Mouse (Mus musculus) heart, embryonic 10.5 days (tissue): ENCODE data around the gene Naglu. TPM values are rescaled to one million over a fixed set of nuclear protein-coding genes. Genes with fewer than 3 reads are reported as not detected.
A peak's percentile ranks its signal among the peaks of the same experiment; 100 is the strongest.

Experiments
- DNase-seq: peaks from one replicate; pipeline ENCODE4 v3.0.0-alpha.2; 2017; ENCODE audit warnings: low spot score
- H3K27ac ChIP-seq: fragments of 300-500 bp; sonication (generic); 2 replicates; pipeline ENCODE4 v1.5.1; 2016; ENCODE audit warnings: mild to moderate bottlenecking
- H3K27me3 ChIP-seq: fragments of 300-500 bp; sonication (generic); 2 replicates; pipeline ENCODE4 v1.6.1; 2016; ENCODE audit warnings: mild to moderate bottlenecking; ENCODE audit not compliant: poor library complexity, insufficient read depth, severe bottlenecking
- H3K36me3 ChIP-seq: fragments of 300-500 bp; sonication (generic); 2 replicates; pipeline ENCODE4 v1.6.1; 2016; ENCODE audit warnings: mild to moderate bottlenecking, moderate library complexity
- H3K4me1 ChIP-seq: fragments of 300-500 bp; sonication (generic); 2 replicates; pipeline ENCODE4 v1.6.1; 2016; ENCODE audit warnings: mild to moderate bottlenecking
- H3K4me3 ChIP-seq: fragments of 300-500 bp; sonication (generic); 2 replicates; pipeline ENCODE4 v1.5.1; 2016; ENCODE audit warnings: mild to moderate bottlenecking, moderate library complexity
- H3K9me3 ChIP-seq: fragments of 300-500 bp; sonication (generic); 2 replicates; pipeline ENCODE4 v1.6.1; 2016; ENCODE audit warnings: mild to moderate bottlenecking, moderate library complexity
- WGBS: fragments of 180-500 bp; shearing (Covaris S2); methylation state at CpG from one replicate; pipeline ENCODE4 v1.1.7; 2016; 5-methylcytosine and 5-hydroxymethylcytosine counted together
- polyA plus RNA-seq: library from polyadenylated mRNA; unstranded; fragments of >200 nt; fragmentation: Nextera tagmentation; extraction: Ambion mirVana; gene quantifications from 2 replicates; pipeline ENCODE4 v1.2.1, GENCODE M21; 2016

The Naglu gene
- polyA plus RNA-seq, result 13.9 and 15.8 TPM in 2 replicates

DNA sequence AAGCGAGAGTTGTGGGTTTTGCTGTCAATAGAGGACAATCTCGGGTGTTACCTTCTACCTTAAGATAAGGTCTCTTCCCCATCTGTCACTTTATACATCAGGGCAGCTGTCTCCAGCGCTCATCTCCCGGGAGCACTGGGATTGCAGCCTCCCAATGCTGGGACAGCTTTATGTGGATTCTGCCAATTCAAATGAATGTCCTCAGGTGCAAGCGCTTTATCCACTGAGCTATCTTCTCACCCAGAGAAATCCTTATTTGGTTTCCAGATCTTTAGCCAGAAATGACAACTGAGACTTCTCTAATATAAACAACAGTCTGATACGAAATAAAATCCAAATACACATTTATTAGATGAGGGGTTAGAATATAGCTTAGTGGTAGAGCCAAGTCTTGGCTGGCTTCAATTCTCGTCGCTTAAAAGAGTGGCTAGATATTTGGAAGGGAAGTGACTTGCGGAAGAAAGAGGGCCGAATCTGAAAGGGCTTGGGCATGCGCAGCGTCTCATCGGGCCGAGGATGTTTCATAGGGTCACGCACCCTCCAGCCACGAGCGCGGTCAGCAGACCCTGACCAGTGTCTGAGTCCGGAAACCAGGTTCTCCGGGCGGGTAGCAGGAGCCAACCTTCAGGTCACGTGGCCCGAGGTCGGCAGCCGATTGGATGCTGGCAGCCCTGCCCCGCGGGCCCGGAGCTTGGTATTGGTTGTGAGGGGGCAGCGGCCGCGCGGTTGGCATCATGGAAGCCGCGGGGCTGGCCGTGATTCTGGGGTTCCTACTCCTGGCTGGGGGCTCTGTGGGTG lies at the start of gene Naglu:
Gene Naglu, plus strand, starts transcription at position 622 of the 798 bp plus-strand sequence.
- H3K27me3 ChIP-seq, result peaks cover 31% of the 10 kb centered on the region
- peak; percentile 97 for DNase-seq
- H3K4me3 ChIP-seq, result peak within 1 kb of the TSS; percentile 93
- H3K4me1 ChIP-seq, result peaks cover 36% of the 10 kb centered on the region
- H3K27ac ChIP-seq, result peak within 1 kb of the TSS; percentile 91
- WGBS, result 3% methylated on average over 35 of the region's 35 CpGs
- H3K36me3 ChIP-seq, result peaks cover 3% of the 10 kb centered on the region; the same call in 1 of the 2 replicates
- no peaks in the 10 kb centered on the region for H3K9me3 ChIP-seq

DNA sequence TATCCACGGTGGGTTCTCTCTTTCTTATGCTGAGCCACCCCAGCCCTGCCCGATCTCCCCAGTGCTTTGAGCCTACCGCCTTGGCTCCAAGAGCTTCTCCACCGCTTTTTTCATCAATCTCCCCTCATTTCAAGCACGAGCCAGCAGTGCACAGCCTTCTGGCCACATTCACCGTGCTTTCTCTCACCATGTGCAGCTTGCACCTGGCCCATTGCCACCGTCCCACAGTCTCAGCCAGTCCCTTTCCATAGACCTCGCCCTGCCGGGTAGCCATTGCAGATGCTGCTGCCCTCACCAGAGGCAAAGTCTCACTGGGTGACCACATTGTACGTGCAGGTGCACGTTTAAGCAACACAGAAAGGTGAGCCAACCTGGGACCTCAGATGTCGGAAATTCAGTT lies 46.4 kb upstream of the Naglu start:
- no peak for DNase-seq
- H3K27ac ChIP-seq, result no peak overlapping the region
- H3K9me3 ChIP-seq, result no peaks in the 10 kb centered on the region
- H3K4me3 ChIP-seq, result no peak overlapping the region
- H3K4me1 ChIP-seq, result peaks cover 9% of the 10 kb centered on the region
- H3K36me3 ChIP-seq, result peaks cover 93% of the 10 kb centered on the region
- WGBS, result 90% methylated on average over 12 of the region's 12 CpGs
- no peaks in the 10 kb centered on the region for H3K27me3 ChIP-seq

DNA sequence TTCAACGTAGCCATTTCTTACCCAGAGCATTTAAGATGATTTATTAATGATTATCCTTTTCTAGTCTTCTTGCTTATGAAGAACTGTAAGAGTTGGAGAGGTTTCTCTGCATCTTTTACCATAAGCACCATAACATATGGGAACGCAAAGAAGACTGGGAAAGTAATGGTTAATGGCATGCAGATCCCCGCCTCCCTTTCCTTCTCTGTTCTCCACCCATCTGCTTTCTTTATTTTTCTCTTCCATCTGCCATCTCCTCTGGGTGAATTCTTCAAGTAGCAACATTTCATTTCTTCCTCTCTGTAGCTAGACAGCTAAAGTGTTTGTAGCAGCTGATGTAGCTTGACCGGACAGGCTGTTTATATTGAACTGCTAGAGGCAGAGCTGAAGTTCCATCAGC lies 45.8 kb upstream of the Naglu start:
- Histone ChIP-seq H3K27ac (no peak overlapping the region), H3K27me3 (no peaks in the 10 kb centered on the region), H3K4me3 (no peak overlapping the region), H3K36me3 (peaks cover 92% of the 10 kb centered on the region), H3K4me1 (peaks cover 14% of the 10 kb centered on the region), H3K9me3 (no peaks in the 10 kb centered on the region)
- 94% methylated on average over 4 of the region's 4 CpGs for WGBS
- DNase-seq, result no peak

DNA sequence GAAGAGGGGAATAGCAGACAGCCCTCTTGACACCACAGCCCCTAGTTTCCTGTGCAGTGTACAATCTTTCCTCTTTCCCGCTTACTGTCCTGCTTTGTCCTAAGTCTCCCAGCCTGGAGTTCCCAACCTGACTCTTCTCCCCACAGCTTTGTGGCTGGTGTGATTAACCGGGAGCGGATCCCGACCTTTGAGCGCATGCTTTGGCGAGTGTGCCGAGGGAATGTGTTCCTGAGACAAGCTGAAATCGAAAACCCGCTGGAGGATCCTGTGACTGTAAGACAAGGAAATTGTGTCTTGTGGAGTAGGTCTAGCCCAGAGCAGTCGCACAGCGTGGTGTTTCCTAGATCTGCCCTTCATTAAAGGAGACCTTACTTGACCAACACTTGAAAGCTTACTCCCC lies 42.7 kb upstream of the Naglu start:
- Histone ChIP-seq H3K27ac (peak overlapping the region; percentile 8; the same call in 1 of the 2 replicates), H3K9me3 (no peaks in the 10 kb centered on the region), H3K4me3 (no peak overlapping the region), H3K27me3 (no peaks in the 10 kb centered on the region), H3K4me1 (peaks cover 30% of the 10 kb centered on the region), H3K36me3 (peaks cover 86% of the 10 kb centered on the region)
- DNase-seq, result no peak
- 86% methylated on average over 11 of the region's 11 CpGs for WGBS

DNA sequence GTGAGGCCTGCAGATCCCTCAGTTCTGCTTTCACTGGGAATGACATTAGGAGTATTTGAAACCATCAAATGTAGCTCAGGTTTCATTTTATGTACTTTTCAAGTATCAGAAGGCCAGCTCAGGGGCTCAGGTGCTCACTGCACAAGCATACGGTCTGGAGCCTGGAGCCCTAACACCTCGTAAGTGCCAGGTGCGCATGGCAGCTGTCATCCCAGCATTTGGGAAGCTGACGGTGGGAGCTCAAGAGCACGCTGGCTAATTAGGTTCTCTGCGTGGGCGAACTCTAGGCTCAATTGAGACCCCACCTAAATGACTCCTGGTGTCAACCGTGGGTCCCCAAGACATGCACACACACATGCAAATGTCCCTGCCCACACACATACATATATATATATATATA lies 40.5 kb upstream of the Naglu start:
- Histone ChIP-seq H3K4me3 (no peak overlapping the region), H3K4me1 (peaks cover 30% of the 10 kb centered on the region), H3K27ac (peak overlapping the region; percentile 72; the same call in 1 of the 2 replicates), H3K9me3 (no peaks in the 10 kb centered on the region), H3K36me3 (peaks cover 85% of the 10 kb centered on the region), H3K27me3 (no peaks in the 10 kb centered on the region)
- 88% methylated on average over 8 of the region's 8 CpGs for WGBS
- DNase-seq, result no peak

DNA sequence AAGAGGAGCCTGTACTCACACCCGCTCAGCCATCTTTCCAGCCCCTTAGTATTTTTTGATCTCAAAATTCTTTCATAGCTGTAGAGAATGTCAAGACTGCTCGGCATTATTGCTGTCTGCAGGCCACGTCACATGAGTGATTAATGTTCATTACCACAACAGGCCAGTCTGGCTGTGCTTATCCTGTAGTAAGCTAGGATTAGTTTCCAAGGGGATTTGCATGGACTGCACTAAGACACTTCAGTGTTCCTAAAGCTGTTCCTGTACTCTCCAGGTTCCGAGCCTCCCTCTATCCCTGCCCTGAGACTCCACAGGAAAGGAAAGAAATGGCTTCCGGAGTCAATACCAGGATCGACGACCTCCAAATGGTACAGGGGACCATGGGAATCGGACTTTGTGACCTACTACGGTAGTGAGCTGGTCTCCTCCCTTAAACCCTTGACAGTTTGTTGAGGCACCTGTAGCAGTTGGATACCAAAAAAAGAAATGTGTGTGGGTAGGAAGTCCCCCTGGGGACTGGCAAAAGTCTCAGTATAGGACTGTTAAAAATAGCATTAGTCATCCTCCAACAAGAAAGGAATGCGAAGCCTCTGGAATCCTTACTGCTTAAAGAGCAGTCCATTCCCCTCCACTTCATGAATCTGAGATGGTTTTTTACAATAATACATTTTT lies 39.5 kb upstream of the Naglu start:
- WGBS, result 58% methylated on average over 10 of the region's 10 CpGs
- Histone ChIP-seq H3K4me3 (no peak overlapping the region), H3K36me3 (peaks cover 85% of the 10 kb centered on the region), H3K4me1 (peaks cover 30% of the 10 kb centered on the region), H3K27ac (peak overlapping the region; percentile 90), H3K27me3 (no peaks in the 10 kb centered on the region), H3K9me3 (no peaks in the 10 kb centered on the region)
- no peak for DNase-seq

DNA sequence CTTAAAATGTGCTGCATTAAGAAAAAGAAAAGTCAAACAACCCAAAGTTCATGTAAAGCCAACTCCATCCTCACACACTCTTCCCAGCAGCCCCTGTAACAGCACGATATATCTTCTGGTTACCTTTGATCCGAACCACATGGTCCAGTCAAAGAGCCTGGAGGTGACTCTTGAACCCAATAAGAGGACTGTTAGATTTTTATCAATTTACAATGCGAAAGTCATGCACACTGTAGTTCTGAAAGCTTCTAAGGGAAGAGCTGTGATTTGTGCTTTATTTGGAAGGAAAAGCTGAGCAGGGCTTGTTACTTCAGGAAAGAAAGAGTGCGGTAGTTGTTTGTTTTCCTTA lies 39.0 kb upstream of the Naglu start:
- Histone ChIP-seq H3K36me3 (peaks cover 84% of the 10 kb centered on the region), H3K27ac (peak overlapping the region; percentile 90), H3K4me1 (peaks cover 30% of the 10 kb centered on the region), H3K27me3 (no peaks in the 10 kb centered on the region), H3K9me3 (no peaks in the 10 kb centered on the region), H3K4me3 (no peak overlapping the region)
- WGBS, result 79% methylated on average over 4 of the region's 4 CpGs
- no peak for DNase-seq

DNA sequence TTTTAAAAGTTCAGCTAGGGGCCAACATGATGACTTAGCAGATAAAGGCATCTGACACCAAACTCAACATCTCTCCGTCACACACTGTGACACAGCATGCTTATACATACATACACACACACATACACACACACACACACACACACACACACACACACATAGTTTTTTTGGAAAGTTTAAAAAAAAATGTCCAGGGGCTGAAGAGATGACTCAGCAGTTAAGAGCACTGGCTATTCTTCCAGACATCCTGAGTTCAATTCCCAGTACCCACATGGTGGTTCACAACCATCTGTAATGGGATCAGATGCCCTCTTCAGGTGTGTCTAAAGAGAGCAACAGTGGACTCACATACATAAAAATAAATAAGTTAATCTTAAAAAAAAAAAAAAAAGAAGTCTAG lies 38.3 kb upstream of the Naglu start:
- DNase-seq, result no peak
- no peaks in the 10 kb centered on the region for H3K9me3 ChIP-seq
- peaks cover 84% of the 10 kb centered on the region for H3K36me3 ChIP-seq
- H3K4me1 ChIP-seq, result peaks cover 30% of the 10 kb centered on the region
- peak overlapping the region; percentile 90; the same call in 1 of the 2 replicates for H3K27ac ChIP-seq
- WGBS, result 88% methylated on average over 1 of the region's 1 CpGs
- no peaks in the 10 kb centered on the region for H3K27me3 ChIP-seq
- no peak overlapping the region for H3K4me3 ChIP-seq

DNA sequence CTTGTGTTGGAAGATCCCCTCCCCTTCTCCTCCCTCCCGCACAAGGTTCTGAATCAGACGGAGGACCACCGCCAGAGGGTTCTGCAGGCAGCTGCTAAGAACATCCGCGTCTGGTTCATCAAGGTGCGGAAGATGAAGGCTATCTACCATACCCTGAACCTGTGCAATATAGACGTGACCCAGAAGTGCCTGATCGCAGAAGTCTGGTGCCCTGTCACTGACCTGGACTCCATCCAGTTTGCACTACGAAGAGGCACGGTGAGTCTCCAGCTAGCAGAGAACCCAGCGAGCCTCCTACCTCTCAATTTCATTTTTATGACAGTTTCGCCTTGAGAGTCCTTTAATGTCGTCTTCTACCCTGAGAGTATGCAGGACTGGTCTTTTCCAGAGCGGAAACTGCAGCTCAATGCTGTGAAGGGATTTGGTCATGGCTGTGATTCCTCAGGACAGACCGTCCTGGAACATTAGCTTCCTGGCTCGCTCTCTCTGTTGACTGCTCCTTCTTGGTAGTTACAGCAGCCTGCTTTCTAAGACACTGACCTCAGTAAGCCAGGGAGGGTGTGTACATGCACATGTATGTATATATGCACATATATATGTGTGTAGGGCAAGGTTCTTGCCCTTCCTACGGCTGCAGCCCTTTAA lies 35.8 kb upstream of the Naglu start:
- no peaks in the 10 kb centered on the region for H3K9me3 ChIP-seq
- H3K27ac ChIP-seq, result no peak overlapping the region
- 93% methylated on average over 17 of the region's 17 CpGs for WGBS
- no peak for DNase-seq
- H3K4me3 ChIP-seq, result no peak overlapping the region
- peaks cover 87% of the 10 kb centered on the region for H3K36me3 ChIP-seq
- H3K27me3 ChIP-seq, result no peaks in the 10 kb centered on the region
- H3K4me1 ChIP-seq, result peaks cover 16% of the 10 kb centered on the region

DNA sequence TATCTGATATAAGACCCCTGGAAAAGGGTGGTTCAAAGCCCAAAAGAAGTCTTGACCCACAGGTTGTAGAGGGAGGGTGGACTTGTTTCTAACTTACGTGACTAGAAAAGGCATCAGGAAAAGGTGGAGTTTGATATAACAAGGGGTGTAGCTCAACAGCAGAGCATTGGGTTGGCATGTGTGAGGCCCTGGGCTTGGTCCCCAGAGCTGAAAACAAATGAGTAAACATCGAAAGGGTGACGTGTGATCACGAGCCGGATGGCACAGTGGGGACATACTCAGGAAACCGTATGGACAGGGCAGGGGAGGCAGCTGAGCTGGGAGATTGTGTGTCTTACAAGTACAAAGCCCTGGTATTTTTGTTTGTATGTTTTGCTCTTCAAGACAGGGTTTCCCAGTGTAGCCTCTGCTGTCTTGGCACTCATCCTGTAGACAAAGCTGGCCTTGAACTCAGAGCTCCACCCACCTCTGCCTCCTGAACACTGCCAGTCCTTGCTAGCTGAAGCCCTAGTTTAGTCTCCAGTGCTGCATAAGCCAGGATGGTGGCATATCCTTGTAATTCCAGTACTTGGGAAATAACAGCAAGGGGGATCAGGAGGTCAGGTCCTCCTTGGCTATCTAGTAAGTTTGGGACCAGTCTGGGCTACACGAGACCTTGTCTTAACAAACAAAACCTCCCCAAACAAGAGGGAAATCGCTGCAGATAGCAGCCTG lies 35.0 kb upstream of the Naglu start:
- peaks cover 13% of the 10 kb centered on the region for H3K4me1 ChIP-seq
- no peaks in the 10 kb centered on the region for H3K27me3 ChIP-seq
- no peak overlapping the region for H3K27ac ChIP-seq
- H3K4me3 ChIP-seq, result no peak overlapping the region
- H3K9me3 ChIP-seq, result no peaks in the 10 kb centered on the region
- WGBS, result 93% methylated on average over 8 of the region's 8 CpGs
- peaks cover 91% of the 10 kb centered on the region for H3K36me3 ChIP-seq
- DNase-seq, result no peak

DNA sequence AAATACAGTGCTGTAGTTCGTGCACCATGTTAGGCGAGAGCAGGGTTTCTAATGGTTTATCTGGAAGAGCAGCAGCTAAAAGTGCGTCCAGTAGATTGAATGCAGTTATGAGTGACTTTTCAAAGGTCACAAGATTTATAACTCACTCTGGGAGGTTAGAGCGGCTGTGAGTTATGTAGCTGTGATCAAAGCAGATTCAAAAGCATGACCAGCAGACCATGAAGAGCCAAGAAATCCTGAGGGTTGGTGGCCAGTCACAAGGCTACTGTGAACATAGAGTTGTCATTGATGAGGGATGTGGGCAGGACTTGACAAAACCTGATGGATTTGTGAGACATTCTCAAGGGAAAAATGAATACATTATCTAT lies 34.5 kb upstream of the Naglu start:
- Histone ChIP-seq H3K9me3 (no peaks in the 10 kb centered on the region), H3K36me3 (peaks cover 92% of the 10 kb centered on the region), H3K27ac (no peak overlapping the region), H3K27me3 (no peaks in the 10 kb centered on the region), H3K4me1 (peaks cover 8% of the 10 kb centered on the region), H3K4me3 (no peak overlapping the region)
- no peak for DNase-seq
- 87% methylated on average over 4 of the region's 4 CpGs for WGBS

DNA sequence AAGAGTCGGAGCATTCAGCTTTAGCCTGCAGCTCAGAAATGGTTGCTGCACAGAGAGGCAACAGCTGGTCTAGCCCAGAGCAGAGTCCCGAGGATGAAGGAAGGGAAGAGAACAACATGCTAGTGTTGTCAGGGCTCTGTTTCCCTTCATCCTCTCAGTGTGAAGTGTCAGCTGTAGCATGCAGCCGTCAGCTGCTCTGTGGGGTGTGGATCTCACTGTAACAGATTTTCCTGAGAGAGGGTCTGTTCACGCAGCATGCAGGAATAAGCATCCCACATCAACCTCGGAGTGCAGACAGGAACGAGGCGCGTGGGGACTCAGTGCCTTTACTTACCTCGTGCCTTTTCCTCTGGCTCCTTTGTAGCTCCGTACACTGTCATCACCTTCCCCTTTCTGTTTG lies 32.0 kb upstream of the Naglu start:
- Histone ChIP-seq H3K4me3 (no peak overlapping the region), H3K4me1 (no peaks in the 10 kb centered on the region), H3K9me3 (no peaks in the 10 kb centered on the region), H3K27ac (no peak overlapping the region), H3K27me3 (no peaks in the 10 kb centered on the region), H3K36me3 (peaks cover 97% of the 10 kb centered on the region)
- no peak for DNase-seq
- WGBS, result 80% methylated on average over 10 of the region's 10 CpGs
